Mouse (Mus musculus): ENCODE measurements around the gene Lpar1. TPM values are rescaled to one million over a fixed set of nuclear protein-coding genes. Genes with fewer than 3 reads are reported as not detected.
A peak's percentile ranks its signal among the peaks of the same experiment; 100 is the strongest.

Lpar1 gene
- total and polyA plus RNA-seq, 3 experiments, result not detected

- Histone ChIP-seq H3K79me2 (ENCODE audit: control insufficient read depth, insufficient read depth, low read length, poor library complexity) (no peaks in the 10 kb centered on the region), H3K27me3 (ENCODE audit: control insufficient read depth in 1 of 2, insufficient read depth in 2 of 2, low read length in 2 of 2) (no peaks in the 10 kb centered on the region), H3K27ac (ENCODE audit: control insufficient read depth, low read depth, low read length) (no peak overlapping the region), H3K9ac (ENCODE audit: control insufficient read depth, low read depth, low read length, poor library complexity, severe bottlenecking) (no peak overlapping the region), H3K4me1 (ENCODE audit: control insufficient read depth in 1 of 2, insufficient read depth in 2 of 2, low read length in 2 of 2) (no peaks in the 10 kb centered on the region), H3K36me3 (ENCODE audit: control insufficient read depth in 1 of 2, insufficient read depth in 2 of 2, low read length in 2 of 2) (no peaks in the 10 kb centered on the region), H3K9me3 (replicated peaks; ENCODE audit: insufficient read depth, low read length) (no peaks in the 10 kb centered on the region), H3K4me3 (ENCODE audit: control insufficient read depth in 1 of 2, insufficient read depth in 1 of 2, low read depth in 2 of 2, low read length in 2 of 2) (no peak overlapping the region)
- TF ChIP-seq GATA1 (IDR thresholded peaks at IDR 0.05; ENCODE audit: low read depth, low read length), result no peak
- TF ChIP-seq KAT2A (conservative IDR thresholded peaks at IDR 0.05; ENCODE audit: low read depth, low read length), result no peak
- no peak for TF ChIP-seq ETS1 (IDR thresholded peaks at IDR 0.05; ENCODE audit: low read depth, low read length)
- no peak for TF ChIP-seq EP300 (IDR thresholded peaks at IDR 0.05; ENCODE audit: low read depth in 1 of 2, low read length in 2 of 2)
- no peak for TF ChIP-seq MYC (IDR thresholded peaks at IDR 0.05; ENCODE audit: low read depth, low read length)
- DNase-seq (ENCODE audit: low read depth, low spot score), result no peak
These were observed 56.4 kb downstream of the Lpar1 start for GRCm38 (mm10) chr4:58497284-58497683.

GRCm38 (mm10) chr4:58496743-58497142 lies 57.0 kb downstream of the Lpar1 start:
- no peak overlapping the region for H3K9ac ChIP-seq (ENCODE audit: control insufficient read depth, low read depth, low read length, poor library complexity, severe bottlenecking)
- peak; percentile 67; the same call in 1 of the 2 replicates for TF ChIP-seq MAFK (IDR thresholded peaks at IDR 0.05; ENCODE audit: borderline replicate concordance, low read depth, low read length)
- no peak for TF ChIP-seq NRF1 (IDR thresholded peaks at IDR 0.05; ENCODE audit: insufficient read depth, low read depth, low read length, poor library complexity, severe bottlenecking)
- H3K4me3 ChIP-seq (ENCODE audit: control insufficient read depth in 1 of 2, insufficient read depth in 1 of 2, low read depth in 2 of 2, low read length in 2 of 2), result no peak overlapping the region
- no peak overlapping the region for H3K27ac ChIP-seq (ENCODE audit: control insufficient read depth, low read depth, low read length)
- DNase-seq (ENCODE audit: low read depth, low spot score), result no peak
- no peaks in the 10 kb centered on the region for H3K4me1 ChIP-seq (ENCODE audit: control insufficient read depth in 1 of 2, insufficient read depth in 2 of 2, low read length in 2 of 2)
- H3K27me3 ChIP-seq (ENCODE audit: control insufficient read depth in 1 of 2, insufficient read depth in 2 of 2, low read length in 2 of 2), result no peaks in the 10 kb centered on the region
- H3K9me3 ChIP-seq (replicated peaks; ENCODE audit: insufficient read depth, low read length), result no peaks in the 10 kb centered on the region
- no peaks in the 10 kb centered on the region for H3K79me2 ChIP-seq (ENCODE audit: control insufficient read depth, insufficient read depth, low read length, poor library complexity)
- no peaks in the 10 kb centered on the region for H3K36me3 ChIP-seq (ENCODE audit: control insufficient read depth in 1 of 2, insufficient read depth in 2 of 2, low read length in 2 of 2)

- H3K9me3 ChIP-seq (replicated peaks; ENCODE audit: insufficient read depth, low read length), result no peaks in the 10 kb centered on the region
- no peaks in the 10 kb centered on the region for H3K79me2 ChIP-seq (ENCODE audit: control insufficient read depth, insufficient read depth, low read length, poor library complexity)
- no peaks in the 10 kb centered on the region for H3K36me3 ChIP-seq (ENCODE audit: control insufficient read depth in 1 of 2, insufficient read depth in 2 of 2, low read length in 2 of 2)
- no peaks in the 10 kb centered on the region for H3K4me1 ChIP-seq (ENCODE audit: control insufficient read depth in 1 of 2, insufficient read depth in 2 of 2, low read length in 2 of 2)
- no peak overlapping the region for H3K4me3 ChIP-seq (ENCODE audit: control insufficient read depth in 1 of 2, insufficient read depth in 1 of 2, low read depth in 2 of 2, low read length in 2 of 2)
- no peak for DNase-seq (ENCODE audit: low read depth, low spot score)
- no peak overlapping the region for H3K9ac ChIP-seq (ENCODE audit: control insufficient read depth, low read depth, low read length, poor library complexity, severe bottlenecking)
- TF ChIP-seq POLR2AphosphoS5 (IDR thresholded peaks at IDR 0.05; ENCODE audit: borderline replicate concordance, low read depth, low read length) (no peak), MAZ (IDR thresholded peaks at IDR 0.05; ENCODE audit: low read depth, low read length) (no peak), ZMIZ1 (IDR thresholded peaks at IDR 0.05; ENCODE audit: low read depth, low read length) (no peak), ZKSCAN1 (IDR thresholded peaks at IDR 0.05; ENCODE audit: low read depth, low read length) (no peak)
- no peak overlapping the region for H3K27ac ChIP-seq (ENCODE audit: control insufficient read depth, low read depth, low read length)
- no peaks in the 10 kb centered on the region for H3K27me3 ChIP-seq (ENCODE audit: control insufficient read depth in 1 of 2, insufficient read depth in 2 of 2, low read length in 2 of 2)
These were observed 62.0 kb downstream of the Lpar1 start for GRCm38 (mm10) chr4:58491742-58492141.
